Mouse (Mus musculus) frontal cortex, postnatal 10 days (tissue): Measurements from ENCODE around the gene Rnf10.

ENCODE experiments used
- DNase-seq, 2 experiments: peaks; one replicate each; pipeline ENCODE4 v3.0.0; 2022; ENCODE audit warnings: low spot score in 2 of 2, mixed read lengths in 1 of 2

Rnf10 gene

DNA sequence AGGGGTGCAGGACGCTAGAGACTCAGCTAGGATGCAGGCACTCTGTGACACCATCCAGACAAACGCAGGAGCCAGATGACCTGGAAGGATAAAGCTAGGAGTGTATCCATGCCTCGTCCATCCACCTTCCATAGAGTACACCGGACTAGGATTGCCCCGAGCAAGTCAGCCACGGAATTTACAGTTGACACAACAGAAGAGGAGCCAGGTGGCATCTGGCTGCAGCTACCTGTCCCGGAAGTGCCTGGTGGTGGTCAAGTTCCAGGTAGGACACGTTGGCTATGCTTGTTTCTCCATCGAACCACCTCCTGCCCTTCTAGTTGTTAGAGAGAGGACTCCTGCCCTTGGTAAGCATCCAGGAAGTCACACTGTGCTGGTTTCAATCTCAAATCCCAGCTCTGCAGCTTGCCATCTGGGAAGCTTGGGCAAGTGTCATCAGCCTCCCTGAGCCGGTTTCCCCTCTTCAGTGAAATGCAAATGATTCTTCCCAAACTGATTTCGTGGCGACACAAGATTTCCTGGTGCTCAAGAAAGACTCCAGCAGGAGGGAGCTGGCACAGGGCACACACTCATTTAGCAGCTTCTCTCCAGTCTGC is 78.0 kb downstream of the Rnf10 start:
- DNase-seq = no peak

- peak in 1 of 2 experiments; percentile 69 for DNase-seq
Measured at GRCm38 (mm10) chr5:115193669-115194625, 78.8 kb downstream of the Rnf10 start, which contains the start of gene Cabp1. Gene Cabp1 (minus strand): TSS chr5:115194381.

GRCm38 (mm10) chr5:115193226-115193625 is 79.5 kb downstream of the Rnf10 start:
- peak in 1 of 2 experiments; percentile 32 for DNase-seq

DNA sequence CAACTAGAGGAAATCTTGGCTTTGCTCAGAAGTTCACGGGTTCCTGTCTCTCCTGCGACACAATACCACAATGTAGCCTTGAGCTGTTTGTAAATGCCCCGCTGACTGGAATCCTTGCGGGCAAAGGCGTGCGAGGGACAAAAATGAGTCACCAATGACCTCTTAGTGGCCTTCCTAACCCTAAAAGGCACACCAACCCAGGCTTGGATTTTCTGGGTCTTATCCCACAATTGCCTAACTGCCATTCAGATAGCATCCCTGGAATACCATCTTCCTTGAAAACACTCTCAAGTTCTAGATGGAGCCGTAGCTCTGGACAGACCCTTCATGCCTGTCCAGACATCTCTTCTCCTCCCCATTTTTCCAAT is 79.9 kb downstream of the Rnf10 start:
- no peak for DNase-seq

GRCm38 (mm10) chr5:115191880-115192827 is 80.5 kb downstream of the Rnf10 start:
- peak in 1 of 2 experiments; percentile 36 for DNase-seq
